In the genomic region with DNA sequence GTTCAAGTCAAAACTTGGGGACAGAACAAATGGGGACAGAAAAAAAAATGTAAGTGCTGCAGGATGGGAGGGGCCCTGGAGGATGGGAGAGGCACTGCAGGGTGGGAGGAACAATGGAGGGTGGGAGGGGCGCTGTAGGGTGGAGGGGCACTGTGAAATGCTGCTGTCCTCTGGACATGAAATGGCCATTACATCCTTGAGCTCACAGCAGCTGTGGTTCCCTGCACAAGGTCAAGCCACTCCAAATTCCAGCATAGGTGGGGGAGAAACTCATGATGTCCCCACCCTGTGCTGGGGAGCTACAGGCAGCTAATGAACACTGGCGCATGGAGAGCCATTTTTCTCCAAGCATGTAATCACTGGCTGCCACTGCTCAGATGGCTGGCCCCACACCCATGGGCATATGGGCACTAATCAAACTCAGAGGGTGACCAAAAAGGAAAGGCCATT, we compare ENCODE assay signal across 22 mouse cellular contexts.
A peak's percentile ranks its signal among the peaks of the same experiment; 100 is the strongest.
DNase-seq lines count a peak whose midpoint lies in the region; ATAC-seq and TF ChIP-seq lines count a peak whose summit lies in the region.
"Had no signal": no experiment of that assay in that cellular context is flagged by ENCODE, and none has a peak within 500 bp of the region (broad histone marks: within the 10 kb centered on the region; RNA-seq: fewer than 3 reads in every experiment).

No protein-coding gene starts in this region.

- no peak overlapping the region for H3K27ac ChIP-seq in hindbrain, embryonic 16.5 days (ENCODE audit: low read depth, low read length)
- no peak overlapping the region for H3K27ac ChIP-seq in hindbrain, embryonic 14.5 days
- H3K27ac ChIP-seq in layer of hippocampus, adult 2 months: no peak overlapping the region
- H3K27ac ChIP-seq: embryonic facial prominence, embryonic 12.5 days; heart, embryonic 10.5 days; hindbrain, embryonic 13.5 days; liver, embryonic 13.5 days; midbrain, embryonic 13.5 days had no signal

- peak; percentile 61; the same call in 1 of the 2 replicates for ATAC-seq in hindbrain, embryonic 16.5 days
- no peak for ATAC-seq in hindbrain, embryonic 14.5 days (ENCODE audit: low FRiP score)
- no peak for ATAC-seq in monocyte, adult 5-6 weeks (replicated peaks; ENCODE audit: insufficient number of reproducible peaks, low FRiP score, low TSS enrichment, poor library complexity, severe bottlenecking)
- ATAC-seq: forebrain, embryonic 16.5 days; midbrain, embryonic 13.5 days; Patski had no signal

- DNase-seq in hindbrain, embryonic 14.5 days (ENCODE audit: low spot score): no peak
- DNase-seq in layer of hippocampus, adult 2 months (ENCODE audit: low spot score in 2 of 2): no peak
- no peak for DNase-seq in layer of hippocampus, adult 9-10 months (ENCODE audit: low spot score)
- peak; percentile 43 to 52 for DNase-seq in cerebellum, postnatal 25 days
- peak; percentile 40 to 55 for DNase-seq in lung, postnatal 4 days
- DNase-seq: adrenal gland, postnatal 36 days; B cell, adult 2 months; heart, postnatal 10 days; kidney, postnatal 36 days; layer of hippocampus, postnatal 36 days; liver, embryonic 13.5 days; retina, postnatal 1 day; right cerebral cortex, postnatal 4 days; thymus, postnatal 36 days had no signal

- 0 out of 2 replicates have a peak, but pooled peaks have one; percentile 17 for TF ChIP-seq CTCF in layer of hippocampus, adult 2 months (conservative IDR thresholded peaks at IDR 0.05)

- H3K9me3 ChIP-seq in hindbrain, embryonic 16.5 days (ENCODE audit: control insufficient read depth, low read length): no peaks in the 10 kb centered on the region
- H3K9me3 ChIP-seq in hindbrain, embryonic 14.5 days (ENCODE audit: control insufficient read depth, low read length): no peaks in the 10 kb centered on the region
- H3K9me3 ChIP-seq: heart, embryonic 10.5 days; hindbrain, embryonic 13.5 days; liver, embryonic 13.5 days; midbrain, embryonic 13.5 days had no signal

- 67% methylated on average over 2 of the region's 2 CpGs for WGBS in hindbrain, embryonic 16.5 days
- WGBS in hindbrain, embryonic 14.5 days: 68% methylated on average over 2 of the region's 2 CpGs

- peaks cover 11% of the 10 kb centered on the region; the same call in 1 of the 2 replicates for H3K36me3 ChIP-seq in hindbrain, embryonic 16.5 days (ENCODE audit: control insufficient read depth, insufficient read depth, low read length)
- peaks cover 32% of the 10 kb centered on the region for H3K36me3 ChIP-seq in hindbrain, embryonic 14.5 days (replicated peaks; ENCODE audit: control insufficient read depth, insufficient read depth)
- H3K36me3 ChIP-seq: embryonic facial prominence, embryonic 12.5 days; liver, embryonic 13.5 days had no signal

- H3K27me3 ChIP-seq in hindbrain, embryonic 16.5 days (replicated peaks; ENCODE audit: control insufficient read depth, insufficient read depth, low read length): no peaks in the 10 kb centered on the region
- H3K27me3 ChIP-seq in hindbrain, embryonic 14.5 days (ENCODE audit: control insufficient read depth, insufficient read depth, low read length): no peaks in the 10 kb centered on the region
- H3K27me3 ChIP-seq: embryonic facial prominence, embryonic 12.5 days; hindbrain, embryonic 13.5 days; liver, embryonic 13.5 days; midbrain, embryonic 13.5 days; Patski had no signal

- H3K9ac ChIP-seq in hindbrain, embryonic 16.5 days (ENCODE audit: low read depth, low read length): no peak overlapping the region
- no peak overlapping the region for H3K9ac ChIP-seq in hindbrain, embryonic 14.5 days
- H3K9ac ChIP-seq: embryonic facial prominence, embryonic 12.5 days; hindbrain, embryonic 13.5 days; liver, embryonic 13.5 days; midbrain, embryonic 13.5 days had no signal

- H3K4me1 ChIP-seq in hindbrain, embryonic 16.5 days (ENCODE audit: control insufficient read depth, insufficient read depth, low read depth, low read length): no peaks in the 10 kb centered on the region
- no peaks in the 10 kb centered on the region for H3K4me1 ChIP-seq in hindbrain, embryonic 14.5 days (replicated peaks; ENCODE audit: control insufficient read depth, insufficient read depth, low read length)
- H3K4me1 ChIP-seq: hindbrain, embryonic 13.5 days; liver, embryonic 13.5 days; midbrain, embryonic 13.5 days had no signal

- no peak overlapping the region for H3K4me3 ChIP-seq in hindbrain, embryonic 16.5 days (ENCODE audit: low read length)
- H3K4me3 ChIP-seq in hindbrain, embryonic 14.5 days (replicated peaks; ENCODE audit: low read length): no peak overlapping the region
- no peak overlapping the region for H3K4me3 ChIP-seq in layer of hippocampus, adult 2 months
- H3K4me3 ChIP-seq: embryonic facial prominence, embryonic 12.5 days; heart, embryonic 10.5 days; hindbrain, embryonic 13.5 days; liver, embryonic 13.5 days; midbrain, embryonic 13.5 days had no signal

- H3K4me2 ChIP-seq in hindbrain, embryonic 16.5 days (ENCODE audit: low read length): no peak overlapping the region
- no peak overlapping the region for H3K4me2 ChIP-seq in hindbrain, embryonic 14.5 days (replicated peaks)
- H3K4me2 ChIP-seq: embryonic facial prominence, embryonic 12.5 days; hindbrain, embryonic 13.5 days; liver, embryonic 13.5 days; midbrain, embryonic 13.5 days had no signal

Comparison
In these comparisons a context has a peak if more than half of its experiments do, and no peak if none do; other contexts are left out.
1. DNase-seq: peak in cerebellum, postnatal 25 days (2 of 2) and lung, postnatal 4 days (2 of 2); none in hindbrain, embryonic 14.5 days (single experiment), layer of hippocampus, adult 2 months (0 of 2) and layer of hippocampus, adult 9-10 months (single experiment).